Comparison of ENCODE assay signal across 7 mouse cellular contexts in the genomic region with DNA sequence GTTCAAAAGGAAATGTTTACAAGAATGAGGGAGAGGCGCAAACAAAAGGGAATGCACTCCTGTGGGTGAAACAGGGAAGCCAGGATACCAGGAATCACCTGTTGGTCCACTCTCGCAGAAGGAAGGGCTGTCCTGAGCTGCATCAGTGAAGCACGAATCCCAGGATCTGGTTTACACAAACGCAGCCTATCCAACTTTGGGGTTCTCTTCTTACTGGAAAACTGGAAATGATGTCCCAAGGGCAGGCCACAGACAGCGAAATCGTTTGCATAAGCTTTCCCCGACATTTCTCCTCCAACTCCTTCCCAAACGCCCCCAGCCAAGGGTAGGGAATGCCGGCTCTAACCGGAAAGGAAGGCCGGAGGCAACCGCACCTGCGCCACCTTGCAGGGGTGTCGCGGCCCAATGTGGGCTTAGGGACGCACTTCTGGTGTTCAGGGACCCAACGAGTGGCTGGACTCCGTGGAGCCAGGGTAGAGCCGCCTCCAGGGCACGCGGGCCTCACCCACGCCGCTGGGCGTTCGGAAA. TPM values are rescaled to one million over a fixed set of nuclear protein-coding genes. Genes with fewer than 3 reads are reported as not detected.
DNase-seq lines count a peak whose midpoint lies in the region; ATAC-seq and TF ChIP-seq lines count a peak whose summit lies in the region.

No protein-coding gene starts in this region.

- peak overlapping the region; percentile 72 for H3K9ac ChIP-seq in lung, embryonic 16.5 days (ENCODE audit: low read length)

- no peak for TF ChIP-seq CTCF in embryonic fibroblast, embryonic 13.5 days (IDR thresholded peaks at IDR 0.05; ENCODE audit: borderline replicate concordance, insufficient read depth, low read length)
- TF ChIP-seq CTCF in small intestine, adult 2 months (IDR thresholded peaks at IDR 0.05; ENCODE audit: extremely low read depth, insufficient read length, insufficient replicate concordance, low read depth, low read length), result no peak

- H3K36me3 ChIP-seq in lung, embryonic 16.5 days (ENCODE audit: control insufficient read depth, insufficient read depth, low read length), result no peaks in the 10 kb centered on the region
- no peaks in the 10 kb centered on the region for H3K36me3 ChIP-seq in limb, embryonic 10.5 days
- H3K36me3 ChIP-seq in small intestine, adult 2 months (ENCODE audit: control insufficient read depth, insufficient read depth, low read length), result peaks cover 13% of the 10 kb centered on the region; the same call in 1 of the 2 replicates

- peaks cover 6% of the 10 kb centered on the region; the same call in 1 of the 2 replicates for H3K4me1 ChIP-seq in lung, embryonic 16.5 days (replicated peaks; ENCODE audit: control insufficient read depth, insufficient read depth, low read length)
- no peaks in the 10 kb centered on the region for H3K4me1 ChIP-seq in embryonic fibroblast, embryonic 13.5 days (ENCODE audit: control insufficient read depth, insufficient read depth, low read length)
- peaks cover 15% of the 10 kb centered on the region for H3K4me1 ChIP-seq in limb, embryonic 10.5 days
- H3K4me1 ChIP-seq in small intestine, adult 2 months (ENCODE audit: control insufficient read depth, insufficient read depth, insufficient read length, low read length), result peaks cover 11% of the 10 kb centered on the region

- 6% methylated on average over 22 of the region's 25 CpGs for WGBS in lung, embryonic 16.5 days
- WGBS in limb, embryonic 10.5 days, result 6% methylated on average over 25 of the region's 25 CpGs
- 7% methylated on average over 25 of the region's 25 CpGs for WGBS in small intestine, adult 2 months

- H3K4me3 ChIP-seq in lung, embryonic 16.5 days (ENCODE audit: low read length), result peak overlapping the region; percentile 61
- 0 out of 2 replicates have a peak overlapping the region, but pooled peaks have one; percentile 2 for H3K4me3 ChIP-seq in embryonic fibroblast, embryonic 13.5 days (ENCODE audit: insufficient read depth, low read length)
- peak overlapping the region; percentile 58 for H3K4me3 ChIP-seq in limb, embryonic 10.5 days
- peak overlapping the region; percentile 83 for H3K4me3 ChIP-seq in small intestine, adult 2 months (ENCODE audit: low read depth, low read length)

- peak overlapping the region; percentile 79 for H3K27ac ChIP-seq in lung, embryonic 16.5 days (ENCODE audit: low read length)
- no peak overlapping the region for H3K27ac ChIP-seq in embryonic fibroblast, embryonic 13.5 days (ENCODE audit: insufficient read depth, low read length)
- peak overlapping the region; percentile 67; the same call in 1 of the 2 replicates for H3K27ac ChIP-seq in limb, embryonic 10.5 days
- H3K27ac ChIP-seq in small intestine, adult 2 months (ENCODE audit: insufficient read depth, low read depth, low read length), result peak overlapping the region; percentile 96

- H3K9me3 ChIP-seq in lung, embryonic 16.5 days (ENCODE audit: control insufficient read depth, low read length), result no peaks in the 10 kb centered on the region
- H3K9me3 ChIP-seq in limb, embryonic 10.5 days (replicated peaks), result no peaks in the 10 kb centered on the region

- TF ChIP-seq POLR2A in embryonic fibroblast, embryonic 13.5 days (IDR thresholded peaks at IDR 0.05; ENCODE audit: low read depth, low read length), result no peak
- TF ChIP-seq POLR2A in small intestine, adult 2 months (IDR thresholded peaks at IDR 0.05; ENCODE audit: low read depth, low read length), result no peak

- peak overlapping the region; percentile 71 for H3K4me2 ChIP-seq in lung, embryonic 16.5 days (ENCODE audit: low read depth, low read length)

- peak; percentile 58 for ATAC-seq in lung, embryonic 16.5 days (ENCODE audit: low read depth)

- peaks cover 35% of the 10 kb centered on the region for H3K27me3 ChIP-seq in lung, embryonic 16.5 days (ENCODE audit: control insufficient read depth, insufficient read depth, low read depth, low read length)
- H3K27me3 ChIP-seq in limb, embryonic 10.5 days (ENCODE audit: low read depth, poor library complexity, severe bottlenecking), result peaks cover 80% of the 10 kb centered on the region
- H3K27me3 ChIP-seq in small intestine, adult 2 months (ENCODE audit: control insufficient read depth, insufficient read depth, low read length), result no peaks in the 10 kb centered on the region

- DNase-seq in lung, postnatal 14 days, result no peak
- no peak for DNase-seq in limb, embryonic 10.5 days (ENCODE audit: low spot score)
- no peak for DNase-seq in frontal cortex, postnatal 25 days (ENCODE audit: low spot score in 2 of 2)
- DNase-seq in gastrocnemius, postnatal 25 days, result no peak

RNA-seq across cellular contexts. Expression of gene Spint1, which starts 0.4 kb away (rescaled TPM):
- 34.2 and 36.2 TPM in 2 replicates for polyA plus RNA-seq in lung, embryonic 16.5 days (2015; fragmentation: Nextera tagmentation; extraction: Ambion mirVana)
- 0.30 TPM in 1 of 2 replicates, not detected in the other for polyA plus RNA-seq in embryonic fibroblast, embryonic 13.5 days (2011; ENCODE audit: insufficient read length, low read depth, missing spikeins)
- 8.9 and 9.5 TPM in 2 replicates for polyA plus RNA-seq in limb, embryonic 10.5 days (2016; fragmentation: Nextera tagmentation; extraction: Ambion mirVana)
- 139 and 367 TPM in 2 replicates for polyA plus RNA-seq in small intestine, adult 2 months (2012; rRNA removed)
- total RNA-seq in gastrocnemius, postnatal 25 days (2021), result under 1 TPM in 1 of 2 experiments, not detected in 1; 0.10 TPM

RNA-seq across cellular contexts. Expression of gene Ppp1r14d, which starts 7.0 kb away (rescaled TPM):
- polyA plus RNA-seq in lung, embryonic 16.5 days (2015; fragmentation: Nextera tagmentation; extraction: Ambion mirVana), result 0.47 and 0.73 TPM in 2 replicates
- not detected in 2 replicates for polyA plus RNA-seq in embryonic fibroblast, embryonic 13.5 days (2011; ENCODE audit: insufficient read length, low read depth, missing spikeins)
- not detected in 2 replicates for polyA plus RNA-seq in limb, embryonic 10.5 days (2016; fragmentation: Nextera tagmentation; extraction: Ambion mirVana)
- polyA plus RNA-seq in small intestine, adult 2 months (2012; rRNA removed), result 124 and 296 TPM in 2 replicates
- total RNA-seq in gastrocnemius, postnatal 25 days (2021), result not detected

RNA-seq across cellular contexts. Expression of gene Dnajc17, which starts 28.2 kb away (rescaled TPM):
- 17.0 and 22.3 TPM in 2 replicates for polyA plus RNA-seq in lung, embryonic 16.5 days (2015; fragmentation: Nextera tagmentation; extraction: Ambion mirVana)
- 8.1 and 9.6 TPM in 2 replicates for polyA plus RNA-seq in embryonic fibroblast, embryonic 13.5 days (2011; ENCODE audit: insufficient read length, low read depth, missing spikeins)
- polyA plus RNA-seq in limb, embryonic 10.5 days (2016; fragmentation: Nextera tagmentation; extraction: Ambion mirVana), result 28.7 and 30.4 TPM in 2 replicates
- polyA plus RNA-seq in small intestine, adult 2 months (2012; rRNA removed), result 1.5 and 2.9 TPM in 2 replicates
- total RNA-seq in gastrocnemius, postnatal 25 days (2021), result 1 to 10 TPM; 6.4 to 7.1 TPM

RNA-seq across cellular contexts. Expression of gene Zfyve19, which starts 28.3 kb away (rescaled TPM):
- polyA plus RNA-seq in lung, embryonic 16.5 days (2015; fragmentation: Nextera tagmentation; extraction: Ambion mirVana), result 48.7 and 50.8 TPM in 2 replicates
- polyA plus RNA-seq in embryonic fibroblast, embryonic 13.5 days (2011; ENCODE audit: insufficient read length, low read depth, missing spikeins), result 15.2 and 22.5 TPM in 2 replicates
- polyA plus RNA-seq in limb, embryonic 10.5 days (2016; fragmentation: Nextera tagmentation; extraction: Ambion mirVana), result 62.1 and 64.2 TPM in 2 replicates
- polyA plus RNA-seq in small intestine, adult 2 months (2012; rRNA removed), result 20.2 and 46.7 TPM in 2 replicates
- 10 to 100 TPM; 10.5 to 11.7 TPM for total RNA-seq in gastrocnemius, postnatal 25 days (2021)

RNA-seq across cellular contexts. Expression of gene Rhov, which starts 34.3 kb away (rescaled TPM):
- 1.3 and 2.2 TPM in 2 replicates for polyA plus RNA-seq in lung, embryonic 16.5 days (2015; fragmentation: Nextera tagmentation; extraction: Ambion mirVana)
- polyA plus RNA-seq in embryonic fibroblast, embryonic 13.5 days (2011; ENCODE audit: insufficient read length, low read depth, missing spikeins), result not detected in 2 replicates
- polyA plus RNA-seq in limb, embryonic 10.5 days (2016; fragmentation: Nextera tagmentation; extraction: Ambion mirVana), result 2.7 and 7.6 TPM in 2 replicates
- polyA plus RNA-seq in small intestine, adult 2 months (2012; rRNA removed), result 2.1 and 3.0 TPM in 2 replicates
- total RNA-seq in gastrocnemius, postnatal 25 days (2021), result not detected

Comparison
In these comparisons a context has a peak if more than half of its experiments do, and no peak if none do; other contexts are left out.
1. H3K4me3 ChIP-seq: peak in every context shown above with its lines; median percentile 83 in small intestine, adult 2 months; 61 in lung, embryonic 16.5 days; 58 in limb, embryonic 10.5 days; 2 in embryonic fibroblast, embryonic 13.5 days.
2. RNA of gene Ppp1r14d, which starts 7.0 kb away (polyA plus RNA-seq): 124 to 296 TPM in small intestine, adult 2 months; 0.47 to 0.73 TPM in lung, embryonic 16.5 days, not detected in limb, embryonic 10.5 days and not detected in embryonic fibroblast, embryonic 13.5 days; every median in the first group is over 10 times any median in the second.